Mouse (Mus musculus) embryonic facial prominence, embryonic 15.5 days (tissue): ENCODE measurements at regions not wholly inside any gene's neighbourhood (a gene's known extent, or its start where the extent isn't known, plus 50 kb on each side); places are given as distances from the start of the nearest gene placed in this dataset.

Experiments
- ATAC-seq: fragments of 200-750 bp; cut with Nextera tagmentation; 2 replicates; pipeline ENCODE4 v1.8.0; 2017; ENCODE audit warnings: low read depth, moderate TSS enrichment; ENCODE audit not compliant: insufficient number of reproducible peaks, low FRiP score, low TSS enrichment
- H3K27ac ChIP-seq: fragments of 300-500 bp; sonication (generic); replicated peaks from 2 replicates; pipeline ENCODE4 v1.5.1; 2015; ENCODE audit warnings: mild to moderate bottlenecking, inconsistent platforms
- H3K27me3 ChIP-seq: fragments of 300-500 bp; sonication (generic); 2 replicates; pipeline ENCODE4 v1.6.1; 2015; ENCODE audit warnings: inconsistent platforms
- H3K36me3 ChIP-seq: fragments of 300-500 bp; sonication (generic); 2 replicates; pipeline ENCODE4 v1.6.1; 2015; ENCODE audit warnings: mild to moderate bottlenecking, inconsistent platforms
- H3K4me1 ChIP-seq: fragments of 300-500 bp; sonication (generic); 2 replicates; pipeline ENCODE4 v1.6.1; 2015; ENCODE audit warnings: inconsistent platforms
- H3K4me2 ChIP-seq: fragments of 300-500 bp; sonication (generic); replicated peaks from 2 replicates; pipeline ENCODE4 v1.6.1; 2015; ENCODE audit warnings: mild to moderate bottlenecking, inconsistent platforms
- H3K4me3 ChIP-seq: fragments of 300-500 bp; sonication (generic); replicated peaks from 2 replicates; pipeline ENCODE4 v1.5.1; 2015; ENCODE audit warnings: mild to moderate bottlenecking, inconsistent platforms
- H3K9ac ChIP-seq: fragments of 300-500 bp; sonication (generic); 2 replicates; pipeline ENCODE4 v1.6.1; 2015; ENCODE audit warnings: inconsistent platforms
- H3K9me3 ChIP-seq: fragments of 300-500 bp; sonication (generic); replicated peaks from 2 replicates; pipeline ENCODE4 v1.6.1; 2016; ENCODE audit warnings: inconsistent platforms
- WGBS: fragments of 180-500 bp; shearing (Covaris S2); methylation state at CpG from one replicate; pipeline ENCODE4 v1.1.7; 2015; 5-methylcytosine and 5-hydroxymethylcytosine counted together

- Histone ChIP-seq H3K9me3 (peaks cover 5% of the 10 kb centered on the region; the same call in 1 of the 2 replicates), H3K4me2 (no peak overlapping the region), H3K9ac (no peak overlapping the region), H3K4me3 (no peak overlapping the region), H3K27ac (no peak overlapping the region), H3K4me1 (no peaks in the 10 kb centered on the region), H3K27me3 (no peaks in the 10 kb centered on the region), H3K36me3 (no peaks in the 10 kb centered on the region)
- 71% methylated on average over 6 of the region's 6 CpGs for WGBS
- ATAC-seq, result no peak
These were observed 102.2 kb upstream of the Arg1 start for GRCm38 (mm10) chr10:25029387-25029915.

- no peak for ATAC-seq
- 32% methylated on average over 7 of the region's 7 CpGs for WGBS
- H3K4me1 ChIP-seq, result no peaks in the 10 kb centered on the region
These were observed 96.4 kb upstream of the Arg1 start for GRCm38 (mm10) chr10:25023601-25024157.

GRCm38 (mm10) chr10:25023044-25023540, 95.8 kb upstream of the Arg1 start:
- no peak for ATAC-seq
- Histone ChIP-seq H3K4me2 (no peak overlapping the region), H3K36me3 (no peaks in the 10 kb centered on the region), H3K4me3 (no peak overlapping the region), H3K4me1 (no peaks in the 10 kb centered on the region), H3K9ac (no peak overlapping the region), H3K27me3 (no peaks in the 10 kb centered on the region), H3K27ac (no peak overlapping the region), H3K9me3 (peaks cover 5% of the 10 kb centered on the region; the same call in 1 of the 2 replicates)
- 68% methylated on average over 4 of the region's 4 CpGs for WGBS

More at GRCm38 (mm10) chr10:25023601-25024157, 96.4 kb upstream of the Arg1 start:
- Histone ChIP-seq H3K4me3 (no peak overlapping the region), H3K27ac (no peak overlapping the region), H3K27me3 (no peaks in the 10 kb centered on the region), H3K4me2 (no peak overlapping the region), H3K36me3 (no peaks in the 10 kb centered on the region), H3K9ac (no peak overlapping the region), H3K9me3 (peaks cover 5% of the 10 kb centered on the region; the same call in 1 of the 2 replicates)

GRCm38 (mm10) chr10:25018946-25019345, 91.7 kb upstream of the Arg1 start:
- 63% methylated on average over 2 of the region's 2 CpGs for WGBS
- ATAC-seq, result no peak

GRCm38 (mm10) chr10:25017843-25018242, 90.6 kb upstream of the Arg1 start:
- Histone ChIP-seq H3K4me3 (no peak overlapping the region), H3K9ac (no peak overlapping the region), H3K27me3 (no peaks in the 10 kb centered on the region), H3K4me1 (no peaks in the 10 kb centered on the region), H3K4me2 (no peak overlapping the region), H3K36me3 (no peaks in the 10 kb centered on the region), H3K9me3 (no peaks in the 10 kb centered on the region), H3K27ac (no peak overlapping the region)
- WGBS, result 84% methylated on average over 1 of the region's 1 CpGs
- no peak for ATAC-seq

More at GRCm38 (mm10) chr10:25018946-25019345, 91.7 kb upstream of the Arg1 start:
- Histone ChIP-seq H3K27me3 (no peaks in the 10 kb centered on the region), H3K4me2 (no peak overlapping the region), H3K9ac (no peak overlapping the region), H3K4me1 (no peaks in the 10 kb centered on the region), H3K36me3 (no peaks in the 10 kb centered on the region), H3K4me3 (no peak overlapping the region), H3K27ac (no peak overlapping the region), H3K9me3 (no peaks in the 10 kb centered on the region)

GRCm38 (mm10) chr10:25016110-25016509, 88.8 kb upstream of the Arg1 start:
- no peaks in the 10 kb centered on the region for H3K4me1 ChIP-seq
- H3K4me3 ChIP-seq, result no peak overlapping the region
- H3K36me3 ChIP-seq, result no peaks in the 10 kb centered on the region
- no peaks in the 10 kb centered on the region for H3K9me3 ChIP-seq
- no peak overlapping the region for H3K27ac ChIP-seq
- no peak for ATAC-seq
- no peaks in the 10 kb centered on the region for H3K27me3 ChIP-seq
- H3K9ac ChIP-seq, result no peak overlapping the region
- WGBS, result 64% methylated on average over 9 of the region's 9 CpGs
- H3K4me2 ChIP-seq, result no peak overlapping the region

GRCm38 (mm10) chr10:25012129-25012528, 84.8 kb upstream of the Arg1 start:
- ATAC-seq, result no peak
- Histone ChIP-seq H3K4me1 (no peaks in the 10 kb centered on the region), H3K27ac (no peak overlapping the region), H3K4me2 (no peak overlapping the region), H3K9me3 (no peaks in the 10 kb centered on the region), H3K9ac (no peak overlapping the region), H3K36me3 (no peaks in the 10 kb centered on the region), H3K4me3 (no peak overlapping the region), H3K27me3 (no peaks in the 10 kb centered on the region)

- no peaks in the 10 kb centered on the region for H3K27me3 ChIP-seq
- no peak for ATAC-seq
- H3K4me3 ChIP-seq, result no peak overlapping the region
- no peaks in the 10 kb centered on the region for H3K4me1 ChIP-seq
- no peaks in the 10 kb centered on the region for H3K36me3 ChIP-seq
- no peak overlapping the region for H3K4me2 ChIP-seq
- no peaks in the 10 kb centered on the region for H3K9me3 ChIP-seq
- H3K9ac ChIP-seq, result no peak overlapping the region
- H3K27ac ChIP-seq, result no peak overlapping the region
- 87% methylated on average over 8 of the region's 8 CpGs for WGBS
These were observed 74.0 kb upstream of the Arg1 start for GRCm38 (mm10) chr10:25001299-25001698.

- 68% methylated on average over 20 of the region's 20 CpGs for WGBS
- Histone ChIP-seq H3K9ac (no peak overlapping the region), H3K9me3 (no peaks in the 10 kb centered on the region), H3K27ac (no peak overlapping the region), H3K36me3 (no peaks in the 10 kb centered on the region), H3K4me3 (no peak overlapping the region), H3K27me3 (no peaks in the 10 kb centered on the region), H3K4me1 (no peaks in the 10 kb centered on the region), H3K4me2 (no peak overlapping the region)
- no peak for ATAC-seq
These were observed 73.2 kb upstream of the Arg1 start for GRCm38 (mm10) chr10:25000231-25001222.

- Histone ChIP-seq H3K4me2 (no peak overlapping the region), H3K9ac (no peak overlapping the region), H3K9me3 (no peaks in the 10 kb centered on the region), H3K27me3 (no peaks in the 10 kb centered on the region), H3K36me3 (no peaks in the 10 kb centered on the region), H3K27ac (no peak overlapping the region), H3K4me3 (no peak overlapping the region), H3K4me1 (no peaks in the 10 kb centered on the region)
- 74% methylated on average over 5 of the region's 5 CpGs for WGBS
- ATAC-seq, result no peak
These were observed 72.5 kb upstream of the Arg1 start for GRCm38 (mm10) chr10:24999807-25000206.

GRCm38 (mm10) chr10:24997661-24998060, 70.4 kb upstream of the Arg1 start:
- Histone ChIP-seq H3K4me1 (no peaks in the 10 kb centered on the region), H3K9ac (no peak overlapping the region), H3K27ac (no peak overlapping the region), H3K36me3 (no peaks in the 10 kb centered on the region), H3K4me2 (no peak overlapping the region), H3K9me3 (no peaks in the 10 kb centered on the region), H3K4me3 (no peak overlapping the region), H3K27me3 (no peaks in the 10 kb centered on the region)
- no peak for ATAC-seq
- 80% methylated on average over 3 of the region's 3 CpGs for WGBS
